Mouse (Mus musculus): ENCODE results near the gene Tmed4.

DNA sequence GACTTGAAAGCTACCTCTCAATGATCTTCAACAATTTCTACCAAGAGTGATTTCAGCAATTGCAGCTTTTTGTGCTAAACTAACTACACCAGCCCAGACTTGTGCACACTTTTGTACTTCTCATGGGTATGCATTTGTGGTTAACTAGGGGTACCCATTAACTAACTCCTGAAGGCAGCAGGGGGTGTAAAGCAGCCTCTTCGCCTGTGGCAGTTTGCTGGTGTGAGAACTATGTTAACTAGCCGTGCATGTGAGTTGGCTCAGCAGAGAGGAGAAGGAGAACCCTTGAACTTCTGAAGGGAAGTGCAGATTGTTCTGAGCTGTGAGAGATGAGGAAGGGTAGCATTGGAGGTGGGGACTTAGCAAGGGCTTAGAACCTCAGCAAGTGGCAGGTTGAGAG is 28.1 kb upstream of the Tmed4 start:
- TF ChIP-seq CTCF (IDR thresholded peaks at IDR 0.05): no peak
- TF ChIP-seq EP300 (IDR thresholded peaks at IDR 0.05): no peak
